Mouse (Mus musculus): ENCODE data around the gene Osbpl8. TPM values are rescaled to one million over a fixed set of nuclear protein-coding genes. Genes with fewer than 3 reads are reported as not detected.

The Osbpl8 gene
- polyA plus RNA-seq, 1 experiment from 2014 or later, result 10.5 TPM

GRCm38 (mm10) chr10:111168305-111168704, 3.8 kb downstream of the Osbpl8 start:
- ATAC-seq (ENCODE audit: borderline replicate concordance, extremely low read depth, low FRiP score, low TSS enrichment), result no peak
- Histone ChIP-seq H3K9me3 (no peaks in the 10 kb centered on the region), H3K36me3 (no peaks in the 10 kb centered on the region), H3K4me1 (peaks cover 14% of the 10 kb centered on the region), H3K4me2 (no peak overlapping the region), H3K27ac (no peak overlapping the region), H3K9ac (no peak overlapping the region), H3K27me3 (no peaks in the 10 kb centered on the region), H3K4me3 (no peak overlapping the region)
- WGBS, result 74% methylated on average over 3 of the region's 3 CpGs

- peaks cover 4% of the 10 kb centered on the region for H3K4me1 ChIP-seq
- H3K36me3 ChIP-seq, result no peaks in the 10 kb centered on the region
- no peak overlapping the region for H3K9ac ChIP-seq
- no peaks in the 10 kb centered on the region for H3K9me3 ChIP-seq
- no peak for ATAC-seq (ENCODE audit: borderline replicate concordance, extremely low read depth, low FRiP score, low TSS enrichment)
- H3K27me3 ChIP-seq, result no peaks in the 10 kb centered on the region
- H3K27ac ChIP-seq, result no peak overlapping the region
- WGBS, result 86% methylated on average over 15 of the region's 15 CpGs
- no peak overlapping the region for H3K4me2 ChIP-seq
- H3K4me3 ChIP-seq, result no peak overlapping the region
Observed at GRCm38 (mm10) chr10:111171246-111171934, 6.8 kb downstream of the Osbpl8 start.

GRCm38 (mm10) chr10:111173589-111174247, 9.2 kb downstream of the Osbpl8 start:
- no peaks in the 10 kb centered on the region for H3K9me3 ChIP-seq
- ATAC-seq (ENCODE audit: borderline replicate concordance, extremely low read depth, low FRiP score, low TSS enrichment), result no peak
- no peaks in the 10 kb centered on the region for H3K36me3 ChIP-seq
- no peaks in the 10 kb centered on the region for H3K4me1 ChIP-seq
- H3K9ac ChIP-seq, result no peak overlapping the region
- H3K4me2 ChIP-seq, result no peak overlapping the region
- no peak overlapping the region for H3K27ac ChIP-seq
- WGBS, result 79% methylated on average over 7 of the region's 7 CpGs
- no peak overlapping the region for H3K4me3 ChIP-seq
- no peaks in the 10 kb centered on the region for H3K27me3 ChIP-seq

- H3K4me3 ChIP-seq, result no peak overlapping the region
- no peaks in the 10 kb centered on the region for H3K4me1 ChIP-seq
- no peak overlapping the region for H3K27ac ChIP-seq
- no peaks in the 10 kb centered on the region for H3K27me3 ChIP-seq
- no peak overlapping the region for H3K9ac ChIP-seq
- 73% methylated on average over 8 of the region's 8 CpGs for WGBS
- H3K36me3 ChIP-seq, result no peaks in the 10 kb centered on the region
- no peak overlapping the region for H3K4me2 ChIP-seq
- no peaks in the 10 kb centered on the region for H3K9me3 ChIP-seq
- ATAC-seq (ENCODE audit: borderline replicate concordance, extremely low read depth, low FRiP score, low TSS enrichment), result no peak
Observed at GRCm38 (mm10) chr10:111177336-111177735, 12.8 kb downstream of the Osbpl8 start.

GRCm38 (mm10) chr10:111178024-111178423, 13.5 kb downstream of the Osbpl8 start:
- H3K4me3 ChIP-seq, result no peak overlapping the region
- no peak overlapping the region for H3K27ac ChIP-seq
- no peak overlapping the region for H3K9ac ChIP-seq
- H3K36me3 ChIP-seq, result no peaks in the 10 kb centered on the region
- WGBS, result 84% methylated on average over 7 of the region's 7 CpGs
- no peak overlapping the region for H3K4me2 ChIP-seq
- H3K4me1 ChIP-seq, result no peaks in the 10 kb centered on the region
- no peaks in the 10 kb centered on the region for H3K27me3 ChIP-seq
- no peaks in the 10 kb centered on the region for H3K9me3 ChIP-seq
- ATAC-seq (ENCODE audit: borderline replicate concordance, extremely low read depth, low FRiP score, low TSS enrichment), result no peak

GRCm38 (mm10) chr10:111180633-111181032, 16.1 kb downstream of the Osbpl8 start:
- no peak overlapping the region for H3K9ac ChIP-seq
- no peak overlapping the region for H3K4me2 ChIP-seq
- 36% methylated on average over 3 of the region's 3 CpGs for WGBS
- H3K36me3 ChIP-seq, result no peaks in the 10 kb centered on the region
- no peaks in the 10 kb centered on the region for H3K9me3 ChIP-seq
- no peaks in the 10 kb centered on the region for H3K27me3 ChIP-seq
- H3K4me3 ChIP-seq, result no peak overlapping the region
- H3K4me1 ChIP-seq, result no peaks in the 10 kb centered on the region
- no peak overlapping the region for H3K27ac ChIP-seq
- no peak for ATAC-seq (ENCODE audit: borderline replicate concordance, extremely low read depth, low FRiP score, low TSS enrichment)

GRCm38 (mm10) chr10:111183634-111184270, 19.2 kb downstream of the Osbpl8 start:
- Histone ChIP-seq H3K9me3 (no peaks in the 10 kb centered on the region), H3K4me2 (no peak overlapping the region), H3K36me3 (no peaks in the 10 kb centered on the region), H3K4me1 (no peaks in the 10 kb centered on the region), H3K27me3 (no peaks in the 10 kb centered on the region), H3K4me3 (no peak overlapping the region), H3K9ac (no peak overlapping the region), H3K27ac (0 out of 2 replicates have a peak overlapping the region, but pooled peaks have one; percentile 4)
- WGBS, result 73% methylated on average over 7 of the region's 7 CpGs
- no peak for ATAC-seq (ENCODE audit: borderline replicate concordance, extremely low read depth, low FRiP score, low TSS enrichment)

- WGBS, result 76% methylated on average over 1 of the region's 1 CpGs
- no peaks in the 10 kb centered on the region for H3K9me3 ChIP-seq
- no peaks in the 10 kb centered on the region for H3K27me3 ChIP-seq
- H3K36me3 ChIP-seq, result no peaks in the 10 kb centered on the region
- no peak overlapping the region for H3K4me3 ChIP-seq
- no peak overlapping the region for H3K9ac ChIP-seq
- H3K4me2 ChIP-seq, result no peak overlapping the region
- H3K27ac ChIP-seq, result no peak overlapping the region
- no peak for ATAC-seq (ENCODE audit: borderline replicate concordance, extremely low read depth, low FRiP score, low TSS enrichment)
- H3K4me1 ChIP-seq, result no peaks in the 10 kb centered on the region
Observed at GRCm38 (mm10) chr10:111185574-111186269, 21.2 kb downstream of the Osbpl8 start.

GRCm38 (mm10) chr10:111189022-111189555, 24.5 kb downstream of the Osbpl8 start:
- Histone ChIP-seq H3K4me2 (no peak overlapping the region), H3K4me1 (no peaks in the 10 kb centered on the region), H3K9me3 (no peaks in the 10 kb centered on the region), H3K9ac (no peak overlapping the region), H3K36me3 (no peaks in the 10 kb centered on the region), H3K27me3 (no peaks in the 10 kb centered on the region), H3K4me3 (no peak overlapping the region), H3K27ac (no peak overlapping the region)
- ATAC-seq (ENCODE audit: borderline replicate concordance, extremely low read depth, low FRiP score, low TSS enrichment), result no peak
- 72% methylated on average over 4 of the region's 4 CpGs for WGBS

- 79% methylated on average over 6 of the region's 6 CpGs for WGBS
- Histone ChIP-seq H3K9me3 (no peaks in the 10 kb centered on the region), H3K4me3 (no peak overlapping the region), H3K9ac (no peak overlapping the region), H3K27me3 (no peaks in the 10 kb centered on the region), H3K4me2 (no peak overlapping the region), H3K27ac (no peak overlapping the region), H3K4me1 (no peaks in the 10 kb centered on the region), H3K36me3 (no peaks in the 10 kb centered on the region)
- ATAC-seq (ENCODE audit: borderline replicate concordance, extremely low read depth, low FRiP score, low TSS enrichment), result no peak
Observed at GRCm38 (mm10) chr10:111190110-111190795, 25.7 kb downstream of the Osbpl8 start.

GRCm38 (mm10) chr10:111193536-111193935, 29.0 kb downstream of the Osbpl8 start:
- H3K9ac ChIP-seq, result no peak overlapping the region
- no peak for ATAC-seq (ENCODE audit: borderline replicate concordance, extremely low read depth, low FRiP score, low TSS enrichment)
- WGBS, result 75% methylated on average over 4 of the region's 4 CpGs

More at GRCm38 (mm10) chr10:111193536-111193935, 29.0 kb downstream of the Osbpl8 start:
- Histone ChIP-seq H3K9me3 (no peaks in the 10 kb centered on the region), H3K4me1 (no peaks in the 10 kb centered on the region), H3K4me2 (no peak overlapping the region), H3K36me3 (no peaks in the 10 kb centered on the region), H3K4me3 (no peak overlapping the region), H3K27ac (no peak overlapping the region), H3K27me3 (no peaks in the 10 kb centered on the region)

All from lung, embryonic 15.5 days (tissue).